Mouse (Mus musculus) hindbrain, embryonic 11.5 days (tissue): ENCODE measurements around the gene Zfp536. TPM values are rescaled to one million over a fixed set of nuclear protein-coding genes. Genes with fewer than 3 reads are reported as not detected.

ENCODE experiments used
- ATAC-seq: fragments of 200-750 bp; cut with Nextera tagmentation; 2 replicates; pipeline ENCODE4 v1.8.0; 2017; ENCODE audit warnings: mild to moderate bottlenecking, moderate TSS enrichment, moderate library complexity; ENCODE audit not compliant: low FRiP score
- DNase-seq: peaks from one replicate; pipeline ENCODE4 v3.0.0-alpha.2; 2015; ENCODE audit warnings: low spot score
- H3K27ac ChIP-seq: fragments of 300-500 bp; sonication (generic); 2 replicates; pipeline ENCODE4 v1.5.1; 2014; ENCODE audit warnings: mild to moderate bottlenecking, low read depth, low read length
- H3K27me3 ChIP-seq: fragments of 300-500 bp; sonication (generic); 2 replicates; pipeline ENCODE4 v1.6.1; 2014; ENCODE audit warnings: mild to moderate bottlenecking, low read length, moderate library complexity, mixed read lengths; ENCODE audit not compliant: control insufficient read depth, insufficient read depth
- H3K36me3 ChIP-seq: fragments of 300-500 bp; sonication (generic); 2 replicates; pipeline ENCODE4 v1.6.1; 2014; ENCODE audit warnings: mild to moderate bottlenecking, low read length, moderate library complexity, mixed read lengths; ENCODE audit not compliant: control insufficient read depth, insufficient read depth
- H3K4me1 ChIP-seq: fragments of 300-500 bp; sonication (generic); replicated peaks from 2 replicates; pipeline ENCODE4 v1.6.1; 2014; ENCODE audit warnings: low read length, mixed read lengths; ENCODE audit not compliant: control insufficient read depth, insufficient read depth
- H3K4me2 ChIP-seq: fragments of 300-500 bp; sonication (generic); replicated peaks from 2 replicates; pipeline ENCODE4 v1.6.1; 2014; ENCODE audit warnings: mild to moderate bottlenecking, low read depth, low read length
- H3K4me3 ChIP-seq: fragments of 300-500 bp; sonication (generic); 2 replicates; pipeline ENCODE4 v1.5.1; 2014; ENCODE audit warnings: low read depth, low read length
- H3K9ac ChIP-seq: fragments of 300-500 bp; sonication (generic); 2 replicates; pipeline ENCODE4 v1.6.1; 2014; ENCODE audit warnings: low read depth, low read length
- H3K9me3 ChIP-seq: fragments of 300-500 bp; sonication (generic); 2 replicates; pipeline ENCODE4 v1.6.1; 2016; ENCODE audit warnings: low read length; ENCODE audit not compliant: control insufficient read depth
- WGBS: fragments of 180-500 bp; shearing (Covaris S2); extraction: QIAGEN DNeasy Blood & Tissue Kit; methylation state at CpG from one replicate; pipeline ENCODE4 v1.1.7; 2014; 5-methylcytosine and 5-hydroxymethylcytosine counted together
- polyA plus RNA-seq: library from polyadenylated mRNA; unstranded; fragments of >200 nt; fragmentation: Nextera tagmentation; extraction: Ambion mirVana; gene quantifications from 2 replicates; pipeline ENCODE4 v1.2.1, GENCODE M21; 2014

Zfp536 gene
- polyA plus RNA-seq, 1 experiment from 2014 or later, result 34.2 TPM

DNA sequence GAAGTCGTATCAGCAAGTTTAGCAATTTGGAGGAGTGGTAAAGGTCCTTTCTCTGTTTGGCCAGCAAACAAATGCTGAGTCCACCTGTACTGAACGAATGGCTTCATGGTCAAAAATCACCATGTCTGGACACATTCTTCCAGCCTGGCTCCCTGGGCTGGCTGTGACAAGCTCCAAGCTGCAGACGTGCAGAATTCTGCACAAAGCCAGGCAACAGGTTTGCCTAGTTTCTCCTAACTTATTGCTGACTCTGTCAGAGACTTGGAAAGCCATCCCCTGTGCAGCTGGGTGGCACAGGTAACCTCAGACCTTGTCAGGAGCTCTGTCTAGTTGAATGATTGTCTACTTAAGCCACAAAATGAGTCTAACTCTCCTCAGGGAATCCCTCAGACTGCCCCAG, 288.5 kb downstream of the Zfp536 start:
- Histone ChIP-seq H3K27me3 (no peaks in the 10 kb centered on the region), H3K4me3 (no peak overlapping the region), H3K4me1 (no peaks in the 10 kb centered on the region), H3K36me3 (no peaks in the 10 kb centered on the region), H3K9ac (no peak overlapping the region), H3K4me2 (no peak overlapping the region), H3K9me3 (no peaks in the 10 kb centered on the region), H3K27ac (no peak overlapping the region)
- no peak for ATAC-seq
- DNase-seq, result no peak
- WGBS, result 78% methylated on average over 3 of the region's 3 CpGs

DNA sequence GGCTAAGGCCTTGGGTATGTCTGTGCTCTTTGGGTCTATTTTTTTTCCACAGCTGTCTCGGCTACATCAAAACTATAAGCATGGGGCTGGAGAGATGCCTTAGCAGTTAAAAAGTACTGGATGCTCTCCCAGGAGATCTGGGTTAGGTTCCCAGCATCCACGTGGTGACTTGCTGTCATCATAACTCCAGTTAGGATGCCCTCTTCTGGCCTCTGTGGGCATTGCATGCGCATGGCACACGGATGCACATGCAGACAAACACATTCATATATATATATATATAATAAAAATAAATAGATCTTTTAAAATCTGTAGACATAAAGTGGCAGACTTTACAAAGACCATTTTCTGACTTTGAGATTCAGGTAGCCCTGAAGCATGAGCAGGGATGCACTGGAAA, 290.9 kb downstream of the Zfp536 start:
- ATAC-seq (no peak), DNase-seq (peak; percentile 35)
- Histone ChIP-seq H3K9me3 (no peaks in the 10 kb centered on the region), H3K27ac (no peak overlapping the region), H3K4me1 (no peaks in the 10 kb centered on the region), H3K4me2 (no peak overlapping the region), H3K9ac (no peak overlapping the region), H3K36me3 (0 out of 2 replicates have a peak, but pooled peaks cover 4% of the 10 kb centered on the region), H3K4me3 (no peak overlapping the region), H3K27me3 (no peaks in the 10 kb centered on the region)
- WGBS, result 75% methylated on average over 4 of the region's 4 CpGs

DNA sequence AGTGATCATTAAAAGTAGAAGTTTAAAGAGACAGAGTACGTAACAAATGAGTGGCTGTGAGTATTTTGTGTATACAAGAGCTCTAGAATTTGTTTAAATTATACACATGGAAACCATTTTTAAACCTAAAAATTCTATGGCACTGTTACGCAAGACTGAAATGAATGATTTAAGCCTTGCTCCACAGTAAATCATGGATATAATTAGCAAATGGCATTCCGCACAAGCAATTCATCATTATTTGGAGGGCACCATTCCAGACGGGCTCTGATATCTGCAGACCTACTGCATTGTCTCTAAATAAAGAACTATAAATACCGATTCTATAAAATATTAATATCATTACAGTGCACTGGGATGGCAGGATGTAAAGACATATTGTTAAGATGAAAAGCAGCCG, 292.3 kb downstream of the Zfp536 start:
- Histone ChIP-seq H3K4me1 (no peaks in the 10 kb centered on the region), H3K9ac (no peak overlapping the region), H3K4me2 (no peak overlapping the region), H3K9me3 (no peaks in the 10 kb centered on the region), H3K27ac (no peak overlapping the region), H3K36me3 (0 out of 2 replicates have a peak, but pooled peaks cover 4% of the 10 kb centered on the region), H3K27me3 (no peaks in the 10 kb centered on the region), H3K4me3 (no peak overlapping the region)
- no peak for ATAC-seq
- DNase-seq, result no peak
- whole genome bisulfite sequencing, result 86% methylated on average over 6 of the region's 6 CpGs

DNA sequence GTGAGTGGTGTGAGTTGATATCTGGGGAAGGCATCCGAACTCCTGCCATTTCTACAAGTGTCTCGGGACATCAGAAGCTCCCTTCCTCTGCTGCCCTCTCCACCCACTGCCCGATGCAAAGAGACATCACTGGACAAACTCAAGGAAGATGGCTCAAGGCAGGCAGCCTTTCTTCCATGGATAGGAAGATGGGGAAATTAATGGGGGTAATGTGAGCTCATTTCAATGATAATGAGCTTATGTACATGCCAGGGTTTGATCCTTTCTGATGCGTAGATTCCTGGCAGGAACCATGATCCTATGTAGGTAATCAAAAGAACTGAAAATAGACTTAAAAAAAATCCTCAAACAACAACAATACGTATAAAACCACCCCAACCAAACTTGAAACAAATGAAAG, 296.1 kb downstream of the Zfp536 start:
- Histone ChIP-seq H3K4me1 (no peaks in the 10 kb centered on the region), H3K36me3 (0 out of 2 replicates have a peak, but pooled peaks cover 4% of the 10 kb centered on the region), H3K4me2 (no peak overlapping the region), H3K9ac (no peak overlapping the region), H3K4me3 (no peak overlapping the region), H3K27me3 (no peaks in the 10 kb centered on the region), H3K9me3 (no peaks in the 10 kb centered on the region), H3K27ac (no peak overlapping the region)
- DNase-seq (no peak), ATAC-seq (no peak)
- 89% methylated on average over 5 of the region's 5 CpGs for WGBS

DNA sequence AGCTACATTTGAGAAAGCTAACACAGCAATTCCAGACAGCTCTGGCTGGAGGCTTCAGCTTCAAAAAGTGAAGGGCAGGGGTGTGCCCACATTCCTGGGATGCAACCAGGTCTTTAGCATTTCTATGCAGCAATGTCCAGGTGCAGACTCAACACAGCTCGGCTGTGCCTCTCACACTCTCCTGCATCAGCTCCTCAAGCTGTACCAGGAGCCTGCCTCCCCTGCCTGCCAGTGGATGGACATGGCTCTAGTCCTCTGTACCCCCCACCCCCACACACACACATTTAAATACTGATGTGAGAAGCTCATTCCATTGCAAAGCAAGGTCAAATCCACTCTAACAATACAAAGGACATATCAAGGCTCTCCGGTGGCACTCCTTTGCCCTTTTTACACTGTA, 298.0 kb downstream of the Zfp536 start:
- H3K9ac ChIP-seq, result no peak overlapping the region
- H3K27me3 ChIP-seq, result no peaks in the 10 kb centered on the region
- DNase-seq (no peak), ATAC-seq (no peak)
- no peak overlapping the region for H3K27ac ChIP-seq
- no peaks in the 10 kb centered on the region for H3K4me1 ChIP-seq
- 78% methylated on average over 2 of the region's 2 CpGs for WGBS
- H3K4me3 ChIP-seq, result no peak overlapping the region
- H3K4me2 ChIP-seq, result no peak overlapping the region
- H3K9me3 ChIP-seq, result no peaks in the 10 kb centered on the region
- H3K36me3 ChIP-seq, result 0 out of 2 replicates have a peak, but pooled peaks cover 4% of the 10 kb centered on the region

DNA sequence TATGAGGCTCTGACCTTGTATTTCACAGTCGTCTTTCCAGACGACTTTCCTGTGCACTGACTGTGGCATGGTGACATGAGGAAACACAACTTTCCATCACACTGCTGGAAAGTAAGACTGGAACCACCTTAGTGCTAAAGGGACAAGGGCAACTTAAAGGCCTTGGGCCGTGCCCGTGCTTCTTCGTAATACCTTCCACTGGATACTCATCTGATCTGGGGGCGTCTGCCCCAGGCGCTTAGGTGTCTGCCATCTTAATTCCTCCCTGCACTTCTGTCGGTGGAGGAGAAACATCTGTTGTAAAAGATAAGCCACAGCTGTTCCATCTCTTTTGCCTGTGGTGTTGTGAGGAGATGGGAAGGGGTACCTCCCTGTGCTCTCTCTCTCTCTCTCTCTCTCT, 299.2 kb downstream of the Zfp536 start:
- no peaks in the 10 kb centered on the region for H3K4me1 ChIP-seq
- no peak overlapping the region for H3K4me2 ChIP-seq
- H3K9ac ChIP-seq, result no peak overlapping the region
- no peak for ATAC-seq
- DNase-seq, result no peak
- no peak overlapping the region for H3K4me3 ChIP-seq
- H3K9me3 ChIP-seq, result no peaks in the 10 kb centered on the region
- WGBS, result 79% methylated on average over 8 of the region's 8 CpGs
- no peaks in the 10 kb centered on the region for H3K36me3 ChIP-seq
- H3K27ac ChIP-seq, result no peak overlapping the region
- no peaks in the 10 kb centered on the region for H3K27me3 ChIP-seq

DNA sequence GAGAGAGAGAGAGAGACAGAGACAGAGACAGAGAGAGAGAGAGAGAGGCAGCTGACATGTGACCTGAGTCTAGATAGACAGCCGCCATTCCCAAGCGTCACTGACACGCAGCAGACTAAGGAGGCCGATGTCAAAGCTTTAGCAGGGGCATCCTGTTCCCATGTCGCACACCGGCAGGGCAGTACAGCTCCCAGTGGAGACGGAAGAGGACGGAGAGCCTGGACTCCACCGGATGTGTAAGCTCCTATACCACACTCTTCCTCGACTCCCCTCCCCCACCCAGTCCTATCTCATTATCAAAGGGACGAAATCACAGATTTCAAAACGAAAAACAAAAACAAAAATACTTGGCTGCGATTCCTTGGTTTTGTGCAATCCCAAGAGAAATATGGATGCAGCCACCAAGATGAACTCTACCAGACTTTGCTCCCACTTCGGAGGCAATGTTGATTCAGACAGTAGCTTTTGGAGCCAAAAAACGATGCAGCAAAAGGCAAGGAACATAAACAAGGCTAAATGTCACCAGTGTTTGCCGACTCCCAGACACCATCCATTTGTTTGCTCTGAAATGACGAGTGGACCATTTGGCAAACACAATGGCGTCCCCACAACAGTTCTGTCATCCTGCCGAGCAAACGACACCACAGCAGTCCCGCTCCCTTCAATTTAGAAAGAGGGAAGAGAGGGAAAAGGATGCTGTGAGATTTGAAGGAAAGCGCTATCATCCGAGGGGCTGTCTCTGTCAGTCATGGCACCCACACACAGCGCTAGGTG, 299.9 kb downstream of the Zfp536 start:
- Histone ChIP-seq H3K4me2 (no peak overlapping the region), H3K4me1 (no peaks in the 10 kb centered on the region), H3K27me3 (no peaks in the 10 kb centered on the region), H3K36me3 (no peaks in the 10 kb centered on the region), H3K4me3 (no peak overlapping the region), H3K9me3 (no peaks in the 10 kb centered on the region), H3K9ac (no peak overlapping the region), H3K27ac (no peak overlapping the region)
- ATAC-seq (no peak), DNase-seq (no peak)
- 65% methylated on average over 24 of the region's 24 CpGs for WGBS

DNA sequence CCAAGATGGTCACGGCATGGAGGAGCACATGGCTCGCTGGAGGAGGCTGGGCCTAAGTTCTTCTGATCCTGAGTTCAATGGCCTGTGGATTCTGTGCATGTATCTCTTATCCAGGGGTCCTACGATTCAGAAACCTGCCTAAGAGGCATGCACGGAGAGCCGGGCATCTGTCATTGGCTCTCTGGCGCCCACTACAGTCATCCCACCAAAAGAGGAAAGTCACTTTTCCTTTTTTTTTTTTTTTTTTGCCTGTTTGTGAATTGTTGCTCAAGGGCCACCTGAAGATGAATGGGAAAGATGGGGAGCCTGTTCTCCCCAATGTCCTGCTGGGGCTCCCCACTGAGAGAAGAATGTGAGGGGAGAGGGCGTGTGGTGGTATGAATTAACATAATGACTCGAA, 301.7 kb downstream of the Zfp536 start:
- H3K9me3 ChIP-seq, result no peaks in the 10 kb centered on the region
- ATAC-seq (no peak), DNase-seq (no peak)
- H3K27me3 ChIP-seq, result no peaks in the 10 kb centered on the region
- no peak overlapping the region for H3K4me2 ChIP-seq
- H3K36me3 ChIP-seq, result no peaks in the 10 kb centered on the region
- H3K9ac ChIP-seq, result no peak overlapping the region
- no peak overlapping the region for H3K4me3 ChIP-seq
- H3K4me1 ChIP-seq, result no peaks in the 10 kb centered on the region; the same call in 1 of the 2 replicates
- 56% methylated on average over 8 of the region's 8 CpGs for WGBS
- H3K27ac ChIP-seq, result no peak overlapping the region
